Mouse (Mus musculus) thymus, adult 2 months (tissue): ENCODE data around the gene March9.

Experiments used
- CTCF ChIP-seq: fragments of 200-500 bp; IDR thresholded peaks from 2 replicates; pipeline ENCODE4 v1.5.1; 2012; ENCODE audit warnings: mild to moderate bottlenecking, control low read depth, low read length, moderate library complexity, borderline replicate concordance; ENCODE audit not compliant: control insufficient read depth, poor library complexity, insufficient read depth; ENCODE audit errors: extremely low read depth
- POLR2A ChIP-seq: fragments of 200-500 bp; IDR thresholded peaks from 2 replicates; pipeline ENCODE4 v1.6.1; 2012; ENCODE audit warnings: mild to moderate bottlenecking, low read length, control low read depth, moderate library complexity; ENCODE audit not compliant: control insufficient read depth, poor library complexity, insufficient read depth; ENCODE audit errors: extremely low read depth

DNA sequence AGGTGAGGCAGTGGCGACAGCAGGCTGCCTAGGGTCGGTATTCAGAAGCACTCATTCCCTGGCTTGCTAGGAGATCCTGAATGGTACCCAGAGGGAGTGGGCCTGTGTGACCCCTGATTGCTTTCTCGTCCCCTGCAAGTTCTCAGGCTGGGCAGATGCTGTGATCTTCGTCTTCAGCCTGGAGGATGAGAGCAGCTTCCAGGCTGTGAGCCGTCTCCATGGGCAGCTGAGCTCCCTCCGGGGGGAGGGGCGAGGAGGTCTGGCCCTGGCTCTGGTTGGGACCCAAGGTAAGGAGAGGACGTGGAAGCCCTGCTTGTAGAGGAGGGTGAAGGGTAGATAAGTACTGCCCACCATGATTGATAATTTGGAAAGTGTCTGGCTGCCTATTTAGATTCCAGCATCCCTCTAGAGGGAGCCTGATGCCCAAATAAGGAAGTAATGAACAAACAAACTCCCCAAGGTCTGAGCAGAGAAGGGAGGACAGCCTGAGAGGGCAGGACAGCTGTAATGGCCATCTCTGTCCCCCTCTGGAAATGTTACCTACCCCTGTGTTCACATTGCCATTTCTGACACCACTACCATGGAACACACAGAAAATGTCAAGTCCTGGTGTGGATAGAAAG lies 23.4 kb upstream of the March9 start:
- TF ChIP-seq CTCF: no peak
- TF ChIP-seq POLR2A: no peak
